Mouse (Mus musculus): ENCODE data around the gene Dnajc30.

- TF ChIP-seq POLR2A (IDR thresholded peaks at IDR 0.05; ENCODE audit: low read depth, low read length) (no peak), CTCF (conservative IDR thresholded peaks at IDR 0.05; ENCODE audit: insufficient read depth, insufficient read length, low read depth, low read length) (no peak)
Measured at GRCm38 (mm10) chr5:135066008-135066407, 2.0 kb downstream of the Dnajc30 start.
